22 mouse cellular contexts compared by ENCODE assay signal in genomic region chr17:72293267-72293580, GRCm38 (mm10).
DNase-seq lines count a peak whose midpoint lies in the region; ATAC-seq lines count a peak whose summit lies in the region.
"Had no signal": no experiment of that assay in that cellular context is flagged by ENCODE, and none has a peak within 500 bp of the region (broad histone marks: within the 10 kb centered on the region; RNA-seq: fewer than 3 reads in every experiment).

No protein-coding gene starts in this region.

- H3K36me3 ChIP-seq in forebrain, embryonic 13.5 days (ENCODE audit: poor library complexity, severe bottlenecking), result no peaks in the 10 kb centered on the region
- no peaks in the 10 kb centered on the region for H3K36me3 ChIP-seq in forebrain, embryonic 15.5 days
- no peaks in the 10 kb centered on the region for H3K36me3 ChIP-seq in embryonic facial prominence, embryonic 14.5 days (ENCODE audit: control insufficient read depth, insufficient read depth, low read length)
- H3K36me3 ChIP-seq in limb, embryonic 10.5 days, result no peaks in the 10 kb centered on the region
- H3K36me3 ChIP-seq: embryonic facial prominence, embryonic 13.5 days; heart, embryonic 10.5 days; hindbrain, embryonic 13.5 days had no signal

- H3K4me1 ChIP-seq in forebrain, embryonic 13.5 days, result peaks cover 16% of the 10 kb centered on the region
- peaks cover 10% of the 10 kb centered on the region for H3K4me1 ChIP-seq in forebrain, embryonic 15.5 days
- no peaks in the 10 kb centered on the region for H3K4me1 ChIP-seq in embryonic facial prominence, embryonic 14.5 days (ENCODE audit: control insufficient read depth, insufficient read depth, low read length)
- 0 out of 2 replicates have a peak, but pooled peaks cover 3% of the 10 kb centered on the region for H3K4me1 ChIP-seq in limb, embryonic 10.5 days
- H3K4me1 ChIP-seq: heart, embryonic 10.5 days; hindbrain, embryonic 13.5 days had no signal

- 66% methylated on average over 3 of the region's 3 CpGs for WGBS in forebrain, embryonic 13.5 days
- 41% methylated on average over 3 of the region's 3 CpGs for WGBS in forebrain, embryonic 15.5 days
- WGBS in embryonic facial prominence, embryonic 14.5 days, result 46% methylated on average over 3 of the region's 3 CpGs
- WGBS in limb, embryonic 10.5 days, result 66% methylated on average over 3 of the region's 3 CpGs

- no peak overlapping the region for H3K27ac ChIP-seq in forebrain, embryonic 13.5 days
- no peak overlapping the region for H3K27ac ChIP-seq in forebrain, embryonic 15.5 days (replicated peaks)
- H3K27ac ChIP-seq in embryonic facial prominence, embryonic 14.5 days (replicated peaks; ENCODE audit: low read depth, low read length), result no peak overlapping the region
- H3K27ac ChIP-seq in limb, embryonic 10.5 days, result no peak overlapping the region
- H3K27ac ChIP-seq: embryonic facial prominence, embryonic 13.5 days; gastrocnemius, adult 2 months; heart, embryonic 10.5 days; hindbrain, embryonic 13.5 days; hindbrain, postnatal 0 days had no signal

- ATAC-seq in forebrain, embryonic 13.5 days, result peak; percentile 3; the same call in 1 of the 2 replicates
- ATAC-seq in forebrain, embryonic 15.5 days (replicated peaks), result no peak
- no peak for ATAC-seq in embryonic facial prominence, embryonic 14.5 days (ENCODE audit: low read depth)
- ATAC-seq: activated CD4-positive, CD25-positive, alpha-beta regulatory T cell, adult 4 months; forebrain, postnatal 0 days; hindbrain, postnatal 0 days; Patski had no signal

- no peak overlapping the region for H3K4me2 ChIP-seq in forebrain, embryonic 13.5 days
- H3K4me2 ChIP-seq in forebrain, embryonic 15.5 days (replicated peaks), result no peak overlapping the region
- no peak overlapping the region for H3K4me2 ChIP-seq in embryonic facial prominence, embryonic 14.5 days (ENCODE audit: low read depth, low read length)
- H3K4me2 ChIP-seq: embryonic facial prominence, embryonic 13.5 days; hindbrain, embryonic 13.5 days had no signal

- H3K27me3 ChIP-seq in forebrain, embryonic 13.5 days, result no peaks in the 10 kb centered on the region
- no peaks in the 10 kb centered on the region for H3K27me3 ChIP-seq in forebrain, embryonic 15.5 days
- no peaks in the 10 kb centered on the region for H3K27me3 ChIP-seq in embryonic facial prominence, embryonic 14.5 days (replicated peaks; ENCODE audit: control insufficient read depth, insufficient read depth, low read length)
- H3K27me3 ChIP-seq in limb, embryonic 10.5 days (ENCODE audit: low read depth, poor library complexity, severe bottlenecking), result no peaks in the 10 kb centered on the region
- H3K27me3 ChIP-seq: embryonic facial prominence, embryonic 13.5 days; hindbrain, embryonic 13.5 days had no signal

- H3K9me3 ChIP-seq in forebrain, embryonic 13.5 days (replicated peaks), result no peaks in the 10 kb centered on the region
- no peaks in the 10 kb centered on the region for H3K9me3 ChIP-seq in forebrain, embryonic 15.5 days
- no peaks in the 10 kb centered on the region for H3K9me3 ChIP-seq in embryonic facial prominence, embryonic 14.5 days (ENCODE audit: control insufficient read depth, low read length)
- no peaks in the 10 kb centered on the region for H3K9me3 ChIP-seq in limb, embryonic 10.5 days (replicated peaks)
- H3K9me3 ChIP-seq: embryonic facial prominence, embryonic 13.5 days; heart, embryonic 10.5 days; hindbrain, embryonic 13.5 days had no signal

- no peak overlapping the region for H3K4me3 ChIP-seq in forebrain, embryonic 13.5 days
- no peak overlapping the region for H3K4me3 ChIP-seq in forebrain, embryonic 15.5 days
- no peak overlapping the region for H3K4me3 ChIP-seq in embryonic facial prominence, embryonic 14.5 days (ENCODE audit: low read depth, low read length)
- H3K4me3 ChIP-seq in limb, embryonic 10.5 days, result no peak overlapping the region
- H3K4me3 ChIP-seq: embryonic facial prominence, embryonic 13.5 days; gastrocnemius, adult 2 months; heart, embryonic 10.5 days; hindbrain, embryonic 13.5 days had no signal

- peak; percentile 7 for DNase-seq in urinary bladder, postnatal 25 days (ENCODE audit: low spot score)
- DNase-seq in urinary bladder, postnatal 10 days (ENCODE audit: low spot score), result no peak
- peak; percentile 29 for DNase-seq in embryonic facial prominence, embryonic 14.5 days (ENCODE audit: low spot score)
- DNase-seq in limb, embryonic 10.5 days (ENCODE audit: low spot score), result no peak
- DNase-seq in adrenal gland, postnatal 4 days (ENCODE audit: low spot score in 2 of 2), result no peak
- DNase-seq: adrenal gland, postnatal 14 days; cerebellum, adult 18-20 months; cerebellum, adult 9-11 months; cerebellum, postnatal 36 days; forebrain, postnatal 0 days; gastrocnemius, adult 2 months; gastrocnemius, postnatal 36 days; heart, adult 18-20 months; heart, postnatal 10 days had no signal

- no peak overlapping the region for H3K9ac ChIP-seq in forebrain, embryonic 13.5 days
- no peak overlapping the region for H3K9ac ChIP-seq in forebrain, embryonic 15.5 days (replicated peaks)
- H3K9ac ChIP-seq in embryonic facial prominence, embryonic 14.5 days (ENCODE audit: low read depth, low read length), result no peak overlapping the region
- H3K9ac ChIP-seq: embryonic facial prominence, embryonic 13.5 days; forebrain, postnatal 0 days; hindbrain, embryonic 13.5 days had no signal

Comparison
In these comparisons a context has a peak if more than half of its experiments do, and no peak if none do; other contexts are left out.
1. DNase-seq: peak in urinary bladder, postnatal 25 days (single experiment) and embryonic facial prominence, embryonic 14.5 days (single experiment); none in urinary bladder, postnatal 10 days (single experiment), limb, embryonic 10.5 days (single experiment) and adrenal gland, postnatal 4 days (0 of 2).